Mouse (Mus musculus) cerebellum, adult (tissue): ENCODE data around the gene 4930544D05Rik.

Experiments
- ATAC-seq: cut with Nextera tagmentation; 2 replicates; pipeline ENCODE4 v1.9.2; 2017; ENCODE audit warnings: mild to moderate bottlenecking, moderate library complexity, mixed read lengths; ENCODE audit not compliant: insufficient number of reproducible peaks, low FRiP score, low TSS enrichment

The 4930544D05Rik gene

DNA sequence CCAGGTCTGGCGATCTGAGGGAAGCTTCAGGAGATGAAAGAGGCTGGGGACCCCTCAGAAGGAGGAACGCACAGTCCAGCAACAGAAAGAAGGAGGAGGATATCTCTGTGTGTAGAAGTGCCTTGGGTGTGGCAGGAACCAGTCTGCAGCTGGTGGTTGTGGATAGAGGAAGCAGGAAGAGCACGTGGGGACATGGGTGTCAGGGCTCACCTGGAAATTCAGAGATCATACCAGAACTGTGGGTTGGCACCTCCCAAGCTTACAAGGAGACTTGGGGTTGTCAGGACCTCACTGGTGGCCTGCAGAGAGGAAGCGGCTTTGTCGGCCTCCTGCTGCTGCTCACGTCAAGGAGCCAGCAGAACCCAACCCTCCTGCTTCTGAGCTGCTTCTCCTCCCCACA lies 18.3 kb upstream of the 4930544D05Rik start:
- ATAC-seq = no peak

DNA sequence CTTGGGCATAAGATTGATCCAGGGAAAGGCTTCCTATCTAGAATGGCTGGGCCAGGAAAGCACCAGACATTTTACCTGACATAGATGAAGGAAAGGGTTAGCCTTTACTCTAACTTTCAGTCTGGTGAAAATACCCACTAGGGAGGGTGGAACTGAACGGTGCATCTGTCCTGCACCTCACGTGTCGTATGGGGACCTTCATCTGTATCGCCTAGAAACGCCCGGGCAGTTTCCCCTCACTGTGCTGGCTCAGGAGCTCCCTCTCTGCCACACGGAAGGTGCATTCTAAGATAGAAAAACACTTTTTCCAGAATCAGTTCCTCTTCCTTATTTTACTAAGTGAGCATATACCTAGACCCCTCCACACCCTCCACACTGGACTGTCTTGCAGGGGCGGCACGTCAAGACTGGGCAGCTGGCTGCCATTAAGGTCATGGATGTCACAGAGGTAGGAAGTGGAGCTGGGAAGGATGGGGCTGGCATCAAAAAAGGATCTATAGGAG lies 17.1 kb upstream of the 4930544D05Rik start:
- no peak for ATAC-seq

DNA sequence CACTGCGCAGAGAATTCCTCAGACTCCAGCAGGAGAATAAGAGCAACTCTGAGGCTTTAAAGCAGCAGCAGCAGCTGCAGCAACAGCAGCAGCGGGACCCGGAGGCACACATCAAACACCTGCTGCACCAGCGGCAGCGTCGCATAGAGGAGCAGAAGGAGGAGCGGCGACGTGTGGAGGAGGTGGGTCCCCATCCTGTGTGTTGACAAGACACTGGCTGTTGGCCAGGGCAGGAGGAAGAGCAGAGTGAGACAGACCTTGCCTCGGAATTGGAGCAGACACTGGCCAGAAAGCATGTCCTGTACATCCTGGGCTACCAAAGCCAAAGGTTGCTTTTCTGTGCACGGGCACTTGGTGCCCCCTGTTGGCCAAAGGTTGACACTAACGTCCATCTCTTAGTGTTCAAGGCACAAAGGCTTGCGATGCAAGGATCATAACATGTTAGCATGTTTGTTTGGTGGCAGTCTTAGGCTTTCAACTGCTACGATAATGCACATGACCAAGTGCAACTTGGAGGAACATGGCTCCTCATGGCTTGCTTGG lies 10.6 kb upstream of the 4930544D05Rik start:
- ATAC-seq = peak; percentile 49; the same call in 1 of the 2 replicates

DNA sequence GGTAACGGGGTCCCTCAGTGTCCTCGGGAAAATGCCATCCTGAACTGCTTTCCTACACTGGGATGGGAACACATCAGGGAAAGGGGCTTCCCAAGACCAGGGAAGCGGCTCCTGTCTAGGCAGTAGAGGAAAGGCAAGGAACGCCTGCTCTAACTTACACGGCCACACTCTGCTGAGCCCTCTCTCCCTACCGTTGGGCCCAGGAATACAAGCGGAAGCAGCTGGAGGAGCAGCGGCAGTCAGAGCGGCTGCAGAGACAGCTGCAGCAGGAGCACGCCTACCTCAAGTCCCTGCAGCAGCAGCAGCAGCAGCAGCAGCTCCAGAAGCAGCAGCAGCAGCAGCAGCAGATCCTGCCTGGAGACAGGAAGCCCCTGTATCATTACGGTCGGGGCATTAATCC lies 8.9 kb upstream of the 4930544D05Rik start:
- no peak for ATAC-seq

DNA sequence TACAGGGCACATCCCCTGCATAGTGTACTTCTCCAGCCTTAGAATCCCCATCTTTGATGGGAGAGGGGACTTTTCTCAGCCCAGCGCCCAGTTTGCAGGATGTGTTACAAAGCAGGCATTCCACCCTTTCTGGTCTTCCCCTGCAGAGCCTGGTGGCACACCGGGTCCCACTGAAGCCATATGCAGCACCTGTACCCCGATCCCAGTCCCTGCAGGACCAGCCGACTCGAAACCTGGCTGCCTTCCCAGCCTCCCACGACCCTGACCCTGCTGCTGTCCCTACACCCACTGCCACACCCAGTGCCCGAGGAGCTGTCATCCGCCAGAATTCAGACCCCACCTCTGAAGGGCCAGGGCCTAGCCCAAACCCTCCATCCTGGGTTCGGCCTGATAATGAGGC lies 8.0 kb upstream of the 4930544D05Rik start:
- no peak for ATAC-seq

DNA sequence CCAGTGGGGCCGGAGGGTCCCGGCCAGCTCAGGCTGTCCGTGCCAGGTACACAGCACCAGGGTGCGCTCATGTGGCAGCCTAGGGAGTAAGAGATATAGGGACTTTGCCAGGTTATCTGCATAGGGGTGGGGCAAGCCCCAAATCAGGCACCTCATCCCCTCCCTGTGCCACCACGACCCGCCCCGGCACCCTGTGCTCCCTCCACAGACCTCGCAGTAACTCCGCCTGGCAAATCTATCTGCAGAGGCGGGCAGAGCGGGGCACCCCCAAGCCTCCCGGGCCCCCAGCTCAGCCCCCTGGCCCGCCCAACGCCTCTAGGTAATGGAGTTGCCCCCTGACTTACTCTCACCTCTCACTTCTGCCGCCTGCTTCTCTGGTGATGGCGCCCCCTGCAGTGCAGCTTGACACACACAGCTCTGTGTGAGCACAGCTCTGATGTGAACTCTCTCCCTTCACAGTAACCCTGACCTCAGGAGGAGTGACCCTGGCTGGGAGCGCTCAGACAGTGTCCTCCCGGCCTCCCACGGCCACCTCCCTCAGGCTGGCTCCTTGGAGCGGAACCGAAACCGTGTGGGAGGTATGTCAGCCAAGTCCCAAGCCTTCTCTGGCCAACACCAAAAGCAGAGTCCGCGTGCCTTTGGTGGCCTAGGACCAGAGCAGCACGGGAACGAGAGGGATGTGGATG lies 7.1 kb upstream of the 4930544D05Rik start:
- no peak for ATAC-seq

DNA sequence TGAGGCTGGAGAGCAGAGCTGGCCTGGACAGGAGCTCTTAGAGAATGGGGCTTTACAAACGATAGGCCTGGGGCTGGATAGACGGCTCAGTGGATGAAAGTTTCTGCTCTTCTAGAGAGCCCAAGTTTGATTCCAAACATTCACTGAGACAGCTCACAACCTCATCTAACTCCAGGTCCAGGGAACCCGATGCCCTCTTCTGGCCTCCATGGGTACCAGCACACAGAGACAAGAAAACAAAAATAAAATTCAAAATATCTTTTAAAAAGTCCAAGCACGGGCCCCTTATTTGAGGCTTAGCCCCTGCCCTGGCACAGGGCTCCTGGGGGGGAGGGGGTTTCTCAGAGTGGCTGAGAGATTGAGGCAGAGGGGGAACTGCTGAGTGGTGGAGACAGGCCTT lies 4.9 kb upstream of the 4930544D05Rik start:
- ATAC-seq = no peak

DNA sequence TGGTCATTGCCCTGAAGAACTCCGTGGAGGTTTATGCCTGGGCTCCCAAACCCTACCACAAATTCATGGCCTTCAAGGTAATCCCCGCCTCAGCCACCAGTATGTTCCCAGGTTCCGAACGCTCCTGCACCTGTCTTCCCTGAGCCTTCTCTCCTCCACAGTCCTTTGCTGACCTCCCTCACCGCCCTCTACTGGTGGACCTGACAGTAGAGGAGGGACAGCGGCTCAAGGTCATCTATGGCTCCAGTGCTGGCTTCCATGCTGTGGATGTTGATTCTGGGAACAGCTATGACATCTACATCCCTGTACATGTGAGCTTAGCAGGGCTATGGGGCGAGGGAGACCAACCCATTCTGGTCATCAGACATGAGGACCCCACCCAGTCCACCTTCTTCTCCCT lies 3.1 kb upstream of the 4930544D05Rik start:
- no peak for ATAC-seq

DNA sequence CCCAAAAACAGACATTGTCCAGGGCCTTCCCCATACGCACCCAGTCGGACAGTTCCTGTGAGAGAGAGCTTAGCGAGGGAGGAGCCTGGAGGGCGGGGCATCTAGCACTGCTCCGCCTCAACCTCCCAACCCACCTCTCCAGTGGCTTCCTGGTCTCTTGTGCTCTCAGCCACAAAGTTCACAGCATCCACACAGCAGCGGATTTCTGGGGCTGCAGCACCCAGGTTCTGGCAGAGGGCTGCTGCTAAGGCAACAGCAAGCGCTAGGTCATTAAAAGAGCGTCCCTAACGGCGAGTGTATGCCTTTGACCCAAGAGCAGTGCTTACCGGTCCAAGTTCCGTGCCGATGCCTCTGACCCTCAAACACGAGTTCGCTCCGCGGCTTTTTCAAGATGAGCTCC lies 574 bp upstream of the 4930544D05Rik start:
- ATAC-seq = peak; percentile 58; the same call in 1 of the 2 replicates

DNA sequence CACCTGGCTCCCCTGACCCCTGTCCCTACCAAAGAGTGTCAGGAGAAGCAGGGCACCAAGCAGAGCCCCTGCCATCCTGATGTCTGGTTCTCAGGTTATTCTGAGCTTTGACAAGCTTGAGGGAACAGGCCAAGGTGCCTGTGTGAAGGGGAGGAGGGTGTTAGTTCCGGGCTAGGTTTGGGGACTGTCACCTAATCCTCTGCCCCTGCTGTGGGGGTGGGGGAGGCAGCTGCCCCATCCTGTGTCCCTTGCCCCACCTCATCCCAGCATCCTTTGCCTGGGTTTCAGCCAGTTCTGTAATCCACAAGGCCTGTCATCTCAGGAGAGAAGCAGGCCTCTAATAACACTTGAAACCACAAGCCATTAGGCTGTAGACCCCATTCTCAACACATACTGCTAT lies 3.5 kb downstream of the 4930544D05Rik start, which contains the start of gene Chrne:
Gene Chrne, minus strand, starts transcription at position 116 of the 400 bp plus-strand sequence.
- no peak for ATAC-seq

DNA sequence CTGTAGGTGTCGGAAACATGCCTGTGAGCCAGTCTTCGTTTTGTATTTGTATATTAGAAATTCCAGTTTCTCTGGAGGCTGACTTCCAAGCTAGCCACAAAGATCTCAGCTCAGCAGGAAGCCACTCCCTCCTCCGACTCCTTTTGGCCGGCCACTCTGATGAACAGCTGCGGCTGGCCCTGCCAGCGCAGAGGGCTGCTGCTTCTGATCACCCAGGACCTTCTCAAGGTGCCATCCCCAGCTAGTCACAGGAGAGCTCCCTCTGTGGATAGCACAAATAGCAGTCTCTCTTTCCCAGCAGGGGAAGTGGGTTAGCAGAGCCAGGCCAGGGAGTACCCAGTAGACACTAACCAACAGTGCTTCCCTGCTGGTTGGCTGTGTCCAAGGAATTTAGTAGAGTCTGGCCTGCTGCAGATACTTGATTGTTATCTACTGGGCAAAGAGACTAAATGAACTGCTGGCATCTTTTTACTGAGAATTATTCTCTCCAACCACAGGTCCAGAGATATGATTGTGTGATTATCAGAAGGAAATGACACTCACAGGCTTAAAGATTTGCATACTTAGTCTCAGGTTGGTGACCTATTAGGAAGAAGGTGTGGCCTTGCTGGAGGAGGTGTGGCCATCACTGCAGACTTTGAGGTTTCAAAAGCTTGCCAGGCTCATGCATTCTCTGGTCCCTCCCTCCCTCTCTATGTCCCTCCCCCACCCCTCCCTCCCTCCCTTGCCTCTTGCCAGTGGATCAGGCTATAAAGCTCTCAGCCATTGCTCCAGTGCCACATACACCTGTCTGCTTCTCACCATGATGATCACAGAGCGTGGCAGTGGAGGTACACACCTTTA lies 6.5 kb downstream of the 4930544D05Rik start:
- no peak for ATAC-seq

DNA sequence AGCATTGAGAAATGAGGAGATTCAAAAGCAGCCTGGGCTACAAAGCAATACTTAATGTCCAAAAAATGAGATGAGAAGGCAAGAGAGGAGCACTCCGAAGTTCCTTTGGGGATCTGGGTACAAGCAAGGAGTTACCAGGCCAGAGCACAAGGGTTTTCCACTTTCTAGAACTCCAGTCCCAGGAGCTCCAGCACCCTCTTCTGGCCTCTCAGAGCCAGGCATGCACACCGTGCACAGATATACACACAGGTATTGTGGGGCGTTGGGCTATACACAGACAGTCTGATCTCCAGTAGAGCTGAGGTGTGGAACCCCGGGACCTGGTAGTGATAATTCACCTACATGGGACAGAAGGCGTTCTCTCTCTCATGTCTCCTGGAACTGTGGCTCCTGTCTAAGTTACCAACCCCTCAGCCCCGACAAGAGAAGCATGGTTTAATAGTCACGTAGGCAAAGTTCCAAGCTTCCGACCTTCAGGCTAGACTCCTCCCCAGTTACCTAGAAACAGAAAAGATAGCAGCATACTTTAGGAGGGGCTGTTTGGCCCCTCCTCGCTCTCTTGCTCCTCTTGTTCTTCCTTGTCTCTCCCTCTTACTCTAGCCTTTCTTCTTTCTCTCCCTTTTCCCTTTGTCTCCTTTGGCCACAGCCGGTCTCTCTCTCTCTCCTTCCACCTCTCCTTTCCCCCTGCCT lies 7.5 kb downstream of the 4930544D05Rik start:
- no peak for ATAC-seq

DNA sequence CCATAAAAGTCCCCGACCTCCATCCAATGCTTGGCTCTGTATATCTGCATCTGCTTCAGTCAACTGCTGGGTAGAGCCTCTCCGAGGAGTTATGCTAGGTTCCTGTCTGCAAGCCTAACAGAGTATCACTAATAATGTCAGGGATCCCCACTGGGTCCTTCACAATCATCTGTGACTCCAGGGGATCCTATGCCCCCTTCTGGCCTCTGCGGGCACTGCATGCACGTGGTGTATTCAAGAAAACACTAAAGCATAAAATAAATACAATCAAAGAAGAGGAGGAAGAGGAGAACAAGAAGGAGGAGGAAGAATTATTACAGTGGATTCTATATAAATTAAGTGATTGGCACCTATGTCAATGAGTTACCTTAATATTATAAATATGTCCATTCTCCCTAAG lies 9.8 kb downstream of the 4930544D05Rik start:
- ATAC-seq = no peak

DNA sequence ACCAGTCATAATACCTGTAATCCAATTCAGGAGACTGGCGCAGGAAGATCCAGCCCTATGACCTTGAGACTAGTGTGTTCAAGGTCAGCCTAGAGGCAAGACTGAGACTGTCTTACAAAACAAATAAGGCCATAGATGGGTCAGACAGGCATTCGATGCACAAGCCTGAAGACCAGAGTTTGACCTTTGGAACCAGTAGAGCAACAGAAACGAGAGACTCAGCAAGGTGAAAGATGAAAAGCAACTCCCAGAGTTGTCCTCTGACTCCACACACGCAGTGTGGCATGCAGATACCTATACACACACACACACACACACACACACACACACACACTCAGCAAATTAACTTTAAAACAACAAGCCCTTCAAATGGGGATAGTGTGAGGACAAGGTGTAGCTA lies 11.2 kb downstream of the 4930544D05Rik start:
- ATAC-seq = no peak

DNA sequence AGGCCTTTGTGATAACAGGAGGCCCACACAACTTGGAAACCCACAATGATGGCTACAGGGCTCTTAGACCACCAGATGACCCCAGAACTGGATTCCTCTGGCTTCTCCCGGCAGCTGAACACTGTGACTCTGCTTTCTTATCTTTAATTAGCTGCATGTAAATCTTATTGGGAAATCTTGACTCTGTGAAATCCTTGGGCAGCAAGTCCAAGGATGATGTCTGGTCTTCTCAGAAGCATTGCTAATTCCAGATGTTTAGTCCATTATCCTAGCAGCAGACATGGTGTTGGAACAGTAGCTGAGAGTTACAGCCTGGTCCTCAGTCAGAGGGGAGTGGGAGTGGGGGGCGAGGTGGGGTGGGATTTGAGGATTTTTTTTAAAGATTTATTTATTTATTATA lies 12.8 kb downstream of the 4930544D05Rik start:
- ATAC-seq = no peak

DNA sequence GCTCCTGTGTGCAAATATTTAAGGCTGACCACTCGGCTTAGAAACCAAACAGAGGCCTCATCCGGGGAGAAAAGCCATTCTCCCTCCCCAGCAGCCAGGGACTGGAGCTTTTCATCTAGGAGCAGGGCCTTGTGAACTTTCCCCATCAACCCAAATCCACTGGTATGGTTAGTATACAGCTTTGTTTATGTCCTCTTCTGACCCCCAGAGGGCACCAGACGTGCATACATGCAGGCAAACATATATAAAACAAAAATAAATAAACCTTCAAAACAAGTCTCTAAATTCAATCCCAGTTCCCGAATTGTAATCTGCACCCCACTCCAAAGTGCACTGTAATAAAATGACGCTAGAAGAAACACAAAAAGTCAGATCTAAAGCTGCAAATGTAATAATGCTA lies 13.9 kb downstream of the 4930544D05Rik start:
- no peak for ATAC-seq

DNA sequence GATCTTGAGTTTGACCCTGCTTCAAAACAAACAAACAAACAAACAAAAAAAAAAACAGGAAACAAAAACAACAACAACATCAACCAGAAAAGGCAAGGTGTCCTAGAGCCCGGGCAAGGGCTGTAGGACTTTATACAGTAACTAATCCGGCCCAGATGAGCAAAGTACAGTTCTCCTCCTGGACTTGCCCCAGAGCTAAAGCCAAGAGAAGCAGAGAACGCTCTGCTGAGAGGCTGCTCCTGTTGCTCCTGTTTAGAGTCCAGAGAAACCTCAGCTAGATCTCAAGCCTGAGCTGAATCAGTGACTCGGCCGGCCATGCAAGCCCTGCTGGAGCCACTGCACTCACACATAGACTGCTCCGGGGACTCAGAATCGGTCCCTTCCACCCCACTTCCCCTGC lies 14.5 kb downstream of the 4930544D05Rik start:
- ATAC-seq = no peak

DNA sequence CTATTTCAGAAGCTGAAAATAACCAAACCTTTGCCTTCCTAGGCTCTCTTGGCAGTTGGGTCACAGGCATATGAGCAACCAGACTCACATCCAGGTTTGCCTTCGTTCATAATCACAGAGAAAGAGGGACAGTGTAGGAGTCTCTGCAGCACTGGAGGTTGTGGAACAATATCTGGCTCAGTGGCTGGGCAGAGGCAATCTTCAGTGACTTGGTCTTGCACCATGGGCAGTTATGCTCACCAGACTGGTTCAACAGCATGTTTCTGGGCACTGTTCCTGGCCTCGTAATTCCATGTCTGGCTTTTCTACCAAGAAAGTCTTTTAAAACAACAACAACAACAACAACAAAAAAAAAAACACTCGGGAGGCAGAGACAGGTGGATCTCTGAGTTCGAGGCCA lies 20.0 kb downstream of the 4930544D05Rik start:
- ATAC-seq = no peak

DNA sequence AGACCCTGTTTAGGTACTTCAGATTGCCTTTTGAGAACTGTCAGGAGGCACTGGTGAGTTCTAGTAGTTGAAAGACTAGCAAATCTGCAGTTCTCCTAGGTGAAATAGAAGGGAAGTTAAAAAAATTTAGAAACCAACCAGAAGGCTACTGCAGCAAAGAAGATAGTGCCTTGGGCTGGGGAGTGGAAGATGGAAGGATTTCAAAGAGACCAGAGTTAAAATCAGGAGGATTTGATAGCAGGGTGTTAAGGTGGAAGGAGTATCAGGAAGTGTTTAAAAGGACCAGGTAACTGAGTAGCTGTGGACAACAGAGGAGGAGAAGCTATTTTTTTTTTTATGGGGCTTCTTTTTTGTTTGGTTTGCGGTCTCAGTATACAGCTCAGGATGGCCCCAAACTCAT lies 22.1 kb downstream of the 4930544D05Rik start:
- no peak for ATAC-seq

DNA sequence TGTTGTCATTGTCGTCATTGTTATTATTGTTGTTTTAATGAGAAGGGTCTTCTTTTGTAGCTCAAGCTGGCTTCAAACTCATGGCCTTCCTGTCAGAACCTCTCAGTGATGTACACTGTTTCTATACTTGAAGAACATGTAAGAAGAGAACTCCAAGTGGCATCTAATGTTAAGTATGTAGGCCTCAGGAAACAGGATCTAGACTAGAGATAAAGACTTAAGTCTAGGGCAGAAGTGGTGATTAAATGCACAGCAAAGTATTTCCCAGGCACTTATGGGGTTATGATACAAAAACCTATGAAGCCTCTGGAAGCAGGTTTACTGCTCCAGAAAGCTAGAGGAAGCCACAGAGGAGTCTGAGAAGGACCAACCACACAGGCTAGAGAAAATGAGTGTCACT lies 22.6 kb downstream of the 4930544D05Rik start:
- ATAC-seq = no peak
